Mouse (Mus musculus): Measurements from ENCODE around the gene Birc3. TPM values are rescaled to one million over a fixed set of nuclear protein-coding genes. Genes with fewer than 3 reads are reported as not detected.

Gene Birc3
- polyA plus RNA-seq, 1 experiment = 6.0 TPM

DNA sequence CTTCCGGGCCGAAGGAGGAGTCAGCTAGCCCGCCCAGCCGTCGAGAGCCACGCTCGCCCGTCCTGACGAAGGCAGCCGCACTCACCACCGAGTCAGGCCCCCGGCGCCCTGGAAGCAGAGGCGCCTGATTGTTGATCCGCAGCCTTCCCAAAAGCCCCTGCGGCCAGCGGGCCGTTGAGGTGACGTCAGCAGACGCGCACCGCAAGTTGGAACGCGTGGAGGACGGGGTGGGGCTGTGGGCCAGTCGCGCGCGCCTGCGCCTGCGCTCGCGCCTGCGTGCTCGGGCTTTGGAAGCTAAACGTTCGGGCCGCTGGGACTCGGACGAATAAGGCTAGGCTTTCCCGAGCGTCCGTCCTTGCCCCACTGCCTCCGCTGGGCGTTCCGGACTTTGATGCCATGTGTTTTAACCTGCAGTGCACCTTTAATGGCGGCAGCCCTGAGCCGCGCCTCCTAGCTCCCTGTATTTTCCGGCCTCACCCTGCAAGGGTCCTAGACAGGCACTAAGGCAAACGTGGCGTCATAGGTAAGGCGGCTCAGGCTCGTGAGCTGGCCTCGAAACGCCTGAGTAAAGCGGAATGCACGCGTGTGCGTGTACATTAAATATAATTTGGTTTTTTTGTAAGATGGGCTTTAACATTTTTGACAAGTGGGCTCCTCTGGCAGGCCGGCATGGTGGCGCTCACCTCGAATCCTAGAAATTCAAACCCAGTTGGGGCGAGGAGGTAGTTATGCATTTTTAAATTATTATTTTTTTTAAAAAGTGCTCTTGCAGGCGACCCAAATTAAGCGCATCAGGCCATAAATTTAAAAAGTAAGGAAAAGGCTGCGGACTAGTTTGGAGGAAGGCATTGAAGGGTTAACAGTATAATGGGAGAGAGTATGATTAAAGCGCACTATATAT, 35.8 kb downstream of the Birc3 start, which contains the start of gene Birc2:
Gene Birc2 (minus strand): TSS at position 160 of the 901 bp plus-strand sequence.
- peak within 1 kb of the TSS; percentile 81 for H3K9ac ChIP-seq (ENCODE audit: low read depth, poor library complexity, severe bottlenecking)
- H3K4me1 ChIP-seq (ENCODE audit: control insufficient read depth, insufficient read depth, low read length) = no peaks in the 10 kb centered on the region
- peaks cover 17% of the 10 kb centered on the region for H3K36me3 ChIP-seq (ENCODE audit: control insufficient read depth, insufficient read depth, low read length, poor library complexity, severe bottlenecking)
- H3K27me3 ChIP-seq (ENCODE audit: control insufficient read depth, insufficient read depth, low read length, poor library complexity, severe bottlenecking) = no peaks in the 10 kb centered on the region
- peak within 1 kb of the TSS; percentile 92 for H3K27ac ChIP-seq (ENCODE audit: insufficient read depth, low read length)
- peak within 1 kb of the TSS; percentile 92 for H3K4me3 ChIP-seq (ENCODE audit: low read depth, low read length)
- no peak for TF ChIP-seq CTCF (IDR thresholded peaks at IDR 0.05; ENCODE audit: low read depth, low read length)
- TF ChIP-seq POLR2A (IDR thresholded peaks at IDR 0.05; ENCODE audit: insufficient read depth, low read length) = peak; percentile 68
- TF ChIP-seq EP300 (IDR thresholded peaks at IDR 0.05; ENCODE audit: insufficient read depth, low read depth, low read length) = peak; percentile 73
- no peaks in the 10 kb centered on the region for H3K9me3 ChIP-seq (replicated peaks; ENCODE audit: control insufficient read depth, insufficient read depth, low read length, poor library complexity, severe bottlenecking)

- Histone ChIP-seq H3K27me3 (ENCODE audit: control insufficient read depth, insufficient read depth, low read length, poor library complexity, severe bottlenecking) (no peaks in the 10 kb centered on the region), H3K9me3 (replicated peaks; ENCODE audit: control insufficient read depth, insufficient read depth, low read length, poor library complexity, severe bottlenecking) (no peaks in the 10 kb centered on the region), H3K4me3 (ENCODE audit: low read depth, low read length) (peak overlapping the region; percentile 76), H3K27ac (ENCODE audit: insufficient read depth, low read length) (peak overlapping the region; percentile 92), H3K36me3 (ENCODE audit: control insufficient read depth, insufficient read depth, low read length, poor library complexity, severe bottlenecking) (peaks cover 17% of the 10 kb centered on the region), H3K4me1 (ENCODE audit: control insufficient read depth, insufficient read depth, low read length) (peaks cover 1% of the 10 kb centered on the region), H3K9ac (ENCODE audit: low read depth, poor library complexity, severe bottlenecking) (peak overlapping the region; percentile 81)
- no peak for TF ChIP-seq CTCF (IDR thresholded peaks at IDR 0.05; ENCODE audit: low read depth, low read length)
- no peak for TF ChIP-seq POLR2A (IDR thresholded peaks at IDR 0.05; ENCODE audit: insufficient read depth, low read length)
- no peak for TF ChIP-seq EP300 (IDR thresholded peaks at IDR 0.05; ENCODE audit: insufficient read depth, low read depth, low read length)
These were observed 36.7 kb downstream of the Birc3 start for GRCm38 (mm10) chr9:7836331-7836730.

DNA sequence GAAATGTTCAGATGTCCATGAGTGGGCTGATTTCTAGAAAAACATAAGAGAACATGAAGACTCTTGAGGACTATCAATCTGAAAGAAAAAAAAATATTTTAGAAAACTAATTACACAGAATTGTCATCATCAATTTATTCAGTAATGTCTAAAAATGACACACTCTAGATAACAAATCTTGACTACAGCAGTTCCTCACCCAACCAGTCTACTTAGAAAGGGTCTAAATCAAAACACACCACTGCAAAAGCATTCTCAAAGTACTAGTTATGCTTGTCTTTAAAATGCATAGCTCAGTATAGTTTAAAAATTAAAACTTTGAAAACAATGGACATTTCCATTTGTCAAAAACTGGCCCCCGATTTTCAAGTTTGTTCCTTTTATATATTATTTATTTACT, 37.7 kb downstream of the Birc3 start:
- Histone ChIP-seq H3K27me3 (ENCODE audit: control insufficient read depth, insufficient read depth, low read length, poor library complexity, severe bottlenecking) (no peaks in the 10 kb centered on the region), H3K4me3 (ENCODE audit: low read depth, low read length) (no peak overlapping the region), H3K9me3 (replicated peaks; ENCODE audit: control insufficient read depth, insufficient read depth, low read length, poor library complexity, severe bottlenecking) (no peaks in the 10 kb centered on the region), H3K9ac (ENCODE audit: low read depth, poor library complexity, severe bottlenecking) (peak overlapping the region; percentile 81), H3K4me1 (ENCODE audit: control insufficient read depth, insufficient read depth, low read length) (peaks cover 1% of the 10 kb centered on the region), H3K36me3 (ENCODE audit: control insufficient read depth, insufficient read depth, low read length, poor library complexity, severe bottlenecking) (peaks cover 17% of the 10 kb centered on the region), H3K27ac (ENCODE audit: insufficient read depth, low read length) (no peak overlapping the region)
- no peak for TF ChIP-seq CTCF (IDR thresholded peaks at IDR 0.05; ENCODE audit: low read depth, low read length)
- no peak for TF ChIP-seq EP300 (IDR thresholded peaks at IDR 0.05; ENCODE audit: insufficient read depth, low read depth, low read length)
- TF ChIP-seq POLR2A (IDR thresholded peaks at IDR 0.05; ENCODE audit: insufficient read depth, low read length) = no peak

GRCm38 (mm10) chr9:7833421-7833820, 39.6 kb downstream of the Birc3 start:
- Histone ChIP-seq H3K4me1 (ENCODE audit: control insufficient read depth, insufficient read depth, low read length) (peaks cover 1% of the 10 kb centered on the region), H3K9ac (ENCODE audit: low read depth, poor library complexity, severe bottlenecking) (no peak overlapping the region), H3K27ac (ENCODE audit: insufficient read depth, low read length) (no peak overlapping the region), H3K9me3 (replicated peaks; ENCODE audit: control insufficient read depth, insufficient read depth, low read length, poor library complexity, severe bottlenecking) (no peaks in the 10 kb centered on the region), H3K4me3 (ENCODE audit: low read depth, low read length) (no peak overlapping the region), H3K27me3 (ENCODE audit: control insufficient read depth, insufficient read depth, low read length, poor library complexity, severe bottlenecking) (no peaks in the 10 kb centered on the region), H3K36me3 (ENCODE audit: control insufficient read depth, insufficient read depth, low read length, poor library complexity, severe bottlenecking) (peaks cover 18% of the 10 kb centered on the region)
- TF ChIP-seq EP300 (IDR thresholded peaks at IDR 0.05; ENCODE audit: insufficient read depth, low read depth, low read length) (no peak), CTCF (IDR thresholded peaks at IDR 0.05; ENCODE audit: low read depth, low read length) (no peak), POLR2A (IDR thresholded peaks at IDR 0.05; ENCODE audit: insufficient read depth, low read length) (no peak)

GRCm38 (mm10) chr9:7829531-7830528, 43.2 kb downstream of the Birc3 start:
- H3K27ac ChIP-seq (ENCODE audit: insufficient read depth, low read length) = no peak overlapping the region
- H3K27me3 ChIP-seq (ENCODE audit: control insufficient read depth, insufficient read depth, low read length, poor library complexity, severe bottlenecking) = no peaks in the 10 kb centered on the region
- peaks cover 3% of the 10 kb centered on the region for H3K4me1 ChIP-seq (ENCODE audit: control insufficient read depth, insufficient read depth, low read length)
- TF ChIP-seq EP300 (IDR thresholded peaks at IDR 0.05; ENCODE audit: insufficient read depth, low read depth, low read length) = no peak
- TF ChIP-seq CTCF (IDR thresholded peaks at IDR 0.05; ENCODE audit: low read depth, low read length) = no peak
- no peak for TF ChIP-seq POLR2A (IDR thresholded peaks at IDR 0.05; ENCODE audit: insufficient read depth, low read length)
- no peaks in the 10 kb centered on the region for H3K9me3 ChIP-seq (replicated peaks; ENCODE audit: control insufficient read depth, insufficient read depth, low read length, poor library complexity, severe bottlenecking)
- H3K4me3 ChIP-seq (ENCODE audit: low read depth, low read length) = no peak overlapping the region
- peaks cover 30% of the 10 kb centered on the region for H3K36me3 ChIP-seq (ENCODE audit: control insufficient read depth, insufficient read depth, low read length, poor library complexity, severe bottlenecking)
- no peak overlapping the region for H3K9ac ChIP-seq (ENCODE audit: low read depth, poor library complexity, severe bottlenecking)

Data from ES-Bruce4 (cell line).